Mouse (Mus musculus) embryonic facial prominence, embryonic 11.5 days (tissue): Measurements from ENCODE around the gene Gm8251. TPM values are rescaled to one million over a fixed set of nuclear protein-coding genes. Genes with fewer than 3 reads are reported as not detected.

Source experiments
- ATAC-seq: fragments of 200-750 bp; cut with Nextera tagmentation; replicated peaks from 2 replicates; pipeline ENCODE4 v1.8.0; 2017; ENCODE audit warnings: low read depth; ENCODE audit not compliant: insufficient number of reproducible peaks, low FRiP score, low TSS enrichment
- DNase-seq: peaks from one replicate; pipeline ENCODE4 v3.0.0-alpha.2; 2015; ENCODE audit warnings: low spot score
- H3K27ac ChIP-seq: fragments of 300-500 bp; sonication (generic); replicated peaks from 2 replicates; pipeline ENCODE4 v1.5.1; 2014; ENCODE audit warnings: mild to moderate bottlenecking, low read depth, low read length, control low read depth
- H3K27me3 ChIP-seq: fragments of 300-500 bp; sonication (generic); 2 replicates; pipeline ENCODE4 v1.6.1; 2014; ENCODE audit warnings: mild to moderate bottlenecking, low read length, moderate library complexity, mixed read lengths; ENCODE audit not compliant: control insufficient read depth, insufficient read depth
- H3K36me3 ChIP-seq: fragments of 300-500 bp; sonication (generic); replicated peaks from 2 replicates; pipeline ENCODE4 v1.6.1; 2014; ENCODE audit warnings: low read depth, mild to moderate bottlenecking, low read length, moderate library complexity, mixed read lengths; ENCODE audit not compliant: control insufficient read depth, insufficient read depth
- H3K4me1 ChIP-seq: fragments of 300-500 bp; sonication (generic); 2 replicates; pipeline ENCODE4 v1.6.1; 2014; ENCODE audit warnings: low read length, mixed read lengths; ENCODE audit not compliant: control insufficient read depth, insufficient read depth
- H3K4me2 ChIP-seq: fragments of 300-500 bp; sonication (generic); 2 replicates; pipeline ENCODE4 v1.6.1; 2014; ENCODE audit warnings: low read depth, mild to moderate bottlenecking, control low read depth, low read length, moderate library complexity
- H3K4me3 ChIP-seq: fragments of 300-500 bp; sonication (generic); 2 replicates; pipeline ENCODE4 v1.5.1; 2014; ENCODE audit warnings: low read depth, low read length, control low read depth
- H3K9ac ChIP-seq: fragments of 300-500 bp; sonication (generic); replicated peaks from 2 replicates; pipeline ENCODE4 v1.6.1; 2014; ENCODE audit warnings: mild to moderate bottlenecking, control low read depth, low read length
- H3K9me3 ChIP-seq: fragments of 300-500 bp; sonication (generic); replicated peaks from 2 replicates; pipeline ENCODE4 v1.6.1; 2016; ENCODE audit warnings: mild to moderate bottlenecking, low read length, inconsistent platforms, mixed read lengths; ENCODE audit not compliant: control insufficient read depth
- WGBS: fragments of 180-500 bp; shearing (Covaris S2); extraction: QIAGEN DNeasy Blood & Tissue Kit; methylation state at CpG from one replicate; pipeline ENCODE4 v1.1.7; 2014; 5-methylcytosine and 5-hydroxymethylcytosine counted together
- polyA plus RNA-seq: library from polyadenylated mRNA; unstranded; fragments of >200 nt; fragmentation: Nextera tagmentation; extraction: Ambion mirVana; gene quantifications from 2 replicates; pipeline ENCODE4 v1.2.1, GENCODE M21; 2014

The Gm8251 gene
- 0.17 and 0.29 TPM in 2 replicates for polyA plus RNA-seq

DNA sequence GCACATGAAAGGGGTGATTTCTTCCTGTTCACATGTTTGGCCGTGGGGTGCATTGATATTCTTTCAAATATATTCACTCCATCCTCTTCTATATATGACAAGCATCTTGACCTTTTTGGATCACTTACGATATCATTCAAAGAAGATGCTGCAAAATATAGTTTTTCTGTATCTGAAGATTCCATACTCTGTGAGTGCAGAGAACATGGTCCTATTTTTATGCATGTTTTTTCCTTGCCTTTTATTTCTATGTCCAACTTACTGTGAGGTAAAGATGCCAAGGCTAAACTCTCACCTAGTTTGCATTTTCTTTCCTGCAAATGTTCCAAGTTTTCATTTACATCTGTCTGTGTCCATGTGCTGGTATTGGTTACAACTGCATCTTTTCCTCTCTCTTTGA lies at the start of gene Gm8251:
TSS of gene Gm8251 (minus strand) at position 101 of the 400 bp plus-strand sequence.
- H3K9me3 ChIP-seq, result no peaks in the 10 kb centered on the region
- ATAC-seq, result no peak
- no peaks in the 10 kb centered on the region for H3K27me3 ChIP-seq
- 87% methylated on average over 2 of the region's 2 CpGs for WGBS
- H3K4me2 ChIP-seq, result no peak within 1 kb of the TSS
- no peaks in the 10 kb centered on the region for H3K4me1 ChIP-seq
- no peak within 1 kb of the TSS for H3K4me3 ChIP-seq
- DNase-seq, result no peak
- H3K9ac ChIP-seq, result no peak within 1 kb of the TSS
- no peak within 1 kb of the TSS for H3K27ac ChIP-seq
- H3K36me3 ChIP-seq, result no peaks in the 10 kb centered on the region

- Histone ChIP-seq H3K9me3 (no peaks in the 10 kb centered on the region), H3K4me1 (no peaks in the 10 kb centered on the region), H3K27ac (no peak overlapping the region), H3K4me3 (peak overlapping the region; percentile 84), H3K27me3 (no peaks in the 10 kb centered on the region), H3K36me3 (peaks cover 3% of the 10 kb centered on the region; the same call in 1 of the 2 replicates), H3K9ac (peak overlapping the region; percentile 54), H3K4me2 (peak overlapping the region; percentile 58)
- no peak for ATAC-seq
- DNase-seq, result peak; percentile 4
- WGBS, result 13% methylated on average over 5 of the region's 5 CpGs
These were observed 41.2 kb upstream of the Gm8251 start for GRCm38 (mm10) chr1:44102939-44103338.

DNA sequence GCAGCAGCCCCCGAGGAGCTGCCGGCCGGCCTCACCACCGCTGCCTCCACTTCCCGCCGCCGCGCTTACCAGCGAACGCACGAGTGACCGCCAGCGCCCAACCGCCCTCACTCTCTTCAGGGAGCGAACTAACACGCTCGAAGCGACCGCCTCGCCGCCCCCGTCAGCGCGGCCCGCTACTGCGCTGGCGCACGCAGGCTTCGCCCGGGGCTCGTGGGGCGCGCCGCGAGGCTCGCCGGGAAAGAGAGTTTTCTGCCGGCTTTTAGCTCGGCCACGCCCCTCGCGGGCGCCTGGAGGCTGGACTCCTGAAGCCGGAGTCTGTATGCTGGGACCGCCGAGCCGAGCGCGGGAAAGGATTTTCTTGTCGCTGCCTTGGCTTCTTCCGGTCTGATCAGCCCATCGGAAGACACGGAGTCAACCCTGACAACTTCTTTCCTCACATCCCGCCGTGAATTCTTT lies 40.6 kb upstream of the Gm8251 start, which contains the start of gene Tex30:
TSS of gene Tex30 (minus strand) at position 183 of the 459 bp plus-strand sequence.
- DNase-seq (peak; percentile 98), ATAC-seq (peak; percentile 97)
- H3K9me3 ChIP-seq, result no peaks in the 10 kb centered on the region
- no peaks in the 10 kb centered on the region for H3K36me3 ChIP-seq
- under 1% methylated on average over 54 of the region's 55 CpGs for WGBS
- no peaks in the 10 kb centered on the region for H3K4me1 ChIP-seq
- peak within 1 kb of the TSS; percentile 84 for H3K4me3 ChIP-seq
- peak within 1 kb of the TSS; percentile 77 for H3K9ac ChIP-seq
- H3K27me3 ChIP-seq, result no peaks in the 10 kb centered on the region
- H3K27ac ChIP-seq, result peak within 1 kb of the TSS; percentile 88
- H3K4me2 ChIP-seq, result peak within 1 kb of the TSS; percentile 58

DNA sequence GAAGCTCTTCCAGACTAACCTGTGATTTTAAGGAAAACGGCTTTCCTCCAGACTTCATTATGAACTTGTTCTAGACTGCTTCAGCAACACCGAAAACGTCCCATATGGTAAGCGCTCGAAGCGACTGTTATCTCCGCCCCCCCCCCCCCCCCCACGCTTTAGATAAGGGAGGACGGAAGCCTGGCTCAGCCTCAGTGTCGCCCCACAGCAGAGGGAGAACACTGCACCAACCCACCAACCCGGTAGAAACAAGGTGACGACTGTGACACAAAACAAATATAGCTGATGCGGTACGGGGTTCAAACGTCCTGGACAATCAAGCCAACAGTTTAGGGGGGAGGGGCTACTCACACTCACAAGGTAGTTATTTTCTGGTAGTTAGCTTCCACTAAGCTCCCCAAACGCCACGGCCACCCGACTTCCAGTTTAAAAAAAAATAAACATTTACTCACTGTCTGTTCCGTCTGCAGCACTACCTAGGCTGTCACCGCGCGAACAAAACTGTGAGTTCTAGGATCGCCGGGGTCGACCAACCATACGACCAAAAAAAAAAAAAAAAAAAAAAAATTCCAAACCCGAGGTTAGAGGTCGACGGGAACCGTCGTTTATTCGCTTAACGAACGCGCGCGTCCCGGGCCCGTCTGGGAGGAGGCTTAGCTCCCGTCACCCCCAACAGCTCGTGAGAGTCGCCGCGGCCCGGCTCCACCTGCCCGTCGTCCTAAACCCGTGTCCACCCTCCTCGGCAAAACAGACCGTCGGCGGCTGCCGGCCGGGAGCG lies 39.9 kb upstream of the Gm8251 start:
- Histone ChIP-seq H3K4me2 (peak overlapping the region; percentile 58), H3K4me1 (no peaks in the 10 kb centered on the region), H3K9me3 (no peaks in the 10 kb centered on the region), H3K36me3 (no peaks in the 10 kb centered on the region), H3K4me3 (peak overlapping the region; percentile 84), H3K27me3 (no peaks in the 10 kb centered on the region), H3K9ac (peak overlapping the region; percentile 77), H3K27ac (peak overlapping the region; percentile 88)
- ATAC-seq (peak; percentile 83), DNase-seq (peak; percentile 59)
- under 1% methylated on average over 55 of the region's 55 CpGs for WGBS

GRCm38 (mm10) chr1:44064625-44065024 lies 2.9 kb upstream of the Gm8251 start:
- no peak overlapping the region for H3K9ac ChIP-seq
- no peaks in the 10 kb centered on the region for H3K4me1 ChIP-seq
- WGBS, result 0% methylated on average over 1 of the region's 1 CpGs
- no peaks in the 10 kb centered on the region for H3K36me3 ChIP-seq
- no peaks in the 10 kb centered on the region for H3K9me3 ChIP-seq
- no peaks in the 10 kb centered on the region for H3K27me3 ChIP-seq
- ATAC-seq (no peak), DNase-seq (peak; percentile 58)
- H3K27ac ChIP-seq, result no peak overlapping the region
- no peak overlapping the region for H3K4me2 ChIP-seq
- H3K4me3 ChIP-seq, result no peak overlapping the region

DNA sequence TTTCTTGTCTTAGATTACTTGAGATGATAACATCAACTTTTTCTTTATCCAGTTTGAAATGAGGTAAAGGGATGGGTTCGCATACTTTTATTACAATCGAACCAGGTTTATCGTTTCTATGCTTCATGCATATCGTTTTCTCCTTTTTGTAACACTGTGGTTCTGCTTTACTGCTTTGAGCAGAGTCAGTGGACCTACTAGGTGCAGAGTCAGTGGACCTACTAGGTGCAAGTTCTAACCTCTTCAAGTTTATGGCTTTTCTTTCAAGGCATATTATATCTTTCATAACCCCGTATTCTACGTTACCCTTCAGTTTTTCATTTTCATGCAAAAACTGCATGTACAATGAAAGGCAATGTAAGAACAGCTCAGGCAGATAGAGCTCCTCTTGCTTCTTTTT lies 1.7 kb upstream of the Gm8251 start:
- no peak for ATAC-seq
- no peak overlapping the region for H3K27ac ChIP-seq
- H3K36me3 ChIP-seq, result no peaks in the 10 kb centered on the region
- no peak overlapping the region for H3K4me2 ChIP-seq
- DNase-seq, result no peak
- no peaks in the 10 kb centered on the region for H3K4me1 ChIP-seq
- H3K9ac ChIP-seq, result no peak overlapping the region
- no peaks in the 10 kb centered on the region for H3K27me3 ChIP-seq
- no peaks in the 10 kb centered on the region for H3K9me3 ChIP-seq
- WGBS, result 96% methylated on average over 6 of the region's 6 CpGs
- H3K4me3 ChIP-seq, result no peak overlapping the region

DNA sequence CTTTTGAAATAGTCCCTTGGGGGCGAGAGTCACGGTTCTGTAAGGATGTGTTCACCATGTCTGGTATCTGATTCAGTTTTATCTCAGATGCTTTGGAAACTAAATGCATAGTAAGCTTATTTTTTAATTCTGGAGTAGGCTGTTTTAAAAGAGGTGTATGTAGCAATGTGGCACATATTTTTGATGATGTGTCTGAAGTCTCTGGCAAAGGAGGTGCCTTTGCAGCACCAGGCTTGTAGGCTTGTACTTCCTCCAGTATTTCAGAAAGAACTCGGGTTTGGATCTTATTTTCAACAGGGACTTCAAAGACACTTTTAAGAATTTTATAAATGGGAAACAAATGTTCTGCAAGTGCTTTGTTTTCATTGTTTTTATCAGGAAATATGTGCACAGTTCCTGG lies 3.9 kb downstream of the Gm8251 start:
- DNase-seq, result no peak
- Histone ChIP-seq H3K4me3 (no peak overlapping the region), H3K4me2 (no peak overlapping the region), H3K9me3 (no peaks in the 10 kb centered on the region), H3K4me1 (no peaks in the 10 kb centered on the region), H3K27me3 (no peaks in the 10 kb centered on the region), H3K27ac (no peak overlapping the region), H3K36me3 (no peaks in the 10 kb centered on the region), H3K9ac (no peak overlapping the region)
- WGBS, result 71% methylated on average over 3 of the region's 3 CpGs
- ATAC-seq, result no peak

- Histone ChIP-seq H3K36me3 (no peaks in the 10 kb centered on the region), H3K4me3 (no peak overlapping the region)
- WGBS, result 84% methylated on average over 2 of the region's 2 CpGs
These were observed 15.2 kb downstream of the Gm8251 start for GRCm38 (mm10) chr1:44046556-44046955.

More at GRCm38 (mm10) chr1:44046556-44046955, 15.2 kb downstream of the Gm8251 start:
- no peak for ATAC-seq
- H3K27ac ChIP-seq, result no peak overlapping the region
- H3K27me3 ChIP-seq, result no peaks in the 10 kb centered on the region
- no peak overlapping the region for H3K4me2 ChIP-seq
- no peak for DNase-seq
- no peaks in the 10 kb centered on the region for H3K9me3 ChIP-seq
- H3K9ac ChIP-seq, result no peak overlapping the region
- H3K4me1 ChIP-seq, result no peaks in the 10 kb centered on the region
